Mouse (Mus musculus) spleen, postnatal 14 days (tissue): ENCODE results near the gene Plk4.
A peak's percentile ranks its signal among the peaks of the same experiment; 100 is the strongest.
"Not testable (repeated sequence)": the region's sequence is repeated elsewhere in the genome, so short reads cannot be mapped to it uniquely, and the experiment has no call there.

ENCODE experiments used
- DNase-seq, 2 experiments: peaks; one replicate each; pipeline ENCODE4 v3.0.0; 2021 to 2022; ENCODE audit warnings: low spot score in 2 of 2

Gene Plk4

DNA sequence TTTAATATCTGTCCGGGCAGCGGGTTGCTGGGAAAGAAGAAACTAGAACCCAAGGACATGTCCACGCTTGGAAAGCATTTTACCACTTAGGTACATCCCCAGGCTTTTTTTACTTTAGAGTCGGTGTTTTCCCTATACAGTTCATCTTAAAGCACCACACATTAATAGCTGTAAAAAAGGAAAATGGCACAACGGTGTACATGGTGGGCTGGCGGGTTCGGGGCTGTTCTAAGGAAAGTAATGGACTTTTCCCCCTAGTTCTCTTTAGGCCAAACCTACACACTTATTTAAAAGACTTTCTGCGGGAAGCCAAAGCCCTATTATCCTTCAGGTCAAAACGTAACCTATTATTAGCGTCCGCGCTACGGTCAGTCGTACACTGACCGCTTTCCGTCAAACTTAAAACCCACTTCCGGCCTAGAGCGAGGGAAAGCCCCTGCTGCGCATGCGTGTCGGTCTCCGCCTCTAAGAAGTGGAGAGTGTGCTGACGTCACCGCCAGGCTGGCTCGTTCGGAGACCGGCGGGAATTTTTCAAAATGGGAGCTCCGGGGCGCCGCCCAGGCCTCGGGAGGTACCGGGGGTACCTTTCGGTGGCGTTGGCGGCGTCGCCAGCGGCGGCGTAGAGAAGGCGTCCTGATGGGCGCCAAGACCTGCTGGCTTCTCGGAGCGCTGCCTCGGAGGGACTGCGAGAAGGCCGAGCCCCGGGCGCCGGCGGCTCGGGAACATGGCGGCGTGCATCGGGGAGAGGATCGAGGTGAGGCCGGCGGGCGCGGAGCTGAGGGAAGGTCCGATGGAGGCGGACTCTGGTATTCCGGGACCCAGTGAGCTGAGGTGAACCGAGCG, at the start of gene Plk4:
Gene Plk4, plus strand, starts transcription at position 490 of the 843 bp plus-strand sequence.
- DNase-seq: peak; percentile 93 to 95

DNA sequence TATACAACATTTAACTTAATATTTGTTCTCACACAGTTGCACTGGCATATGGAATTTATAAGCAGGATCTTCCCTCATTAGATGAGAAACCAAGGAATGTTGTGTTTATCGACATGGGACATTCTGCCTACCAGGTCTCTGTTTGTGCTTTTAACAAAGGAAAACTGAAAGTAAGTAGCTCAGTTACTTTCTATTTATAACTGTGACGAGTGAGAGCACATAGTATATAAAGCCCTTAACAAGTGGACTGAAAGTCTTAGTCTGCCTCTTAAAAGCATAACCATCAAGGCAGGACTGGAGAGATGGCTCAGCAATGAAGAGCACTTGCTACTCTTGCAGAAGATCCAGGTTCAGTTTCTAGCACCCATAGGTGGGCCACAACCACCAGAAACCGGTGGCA, 39.1 kb upstream of the Plk4 start:
- no peak for DNase-seq

DNA sequence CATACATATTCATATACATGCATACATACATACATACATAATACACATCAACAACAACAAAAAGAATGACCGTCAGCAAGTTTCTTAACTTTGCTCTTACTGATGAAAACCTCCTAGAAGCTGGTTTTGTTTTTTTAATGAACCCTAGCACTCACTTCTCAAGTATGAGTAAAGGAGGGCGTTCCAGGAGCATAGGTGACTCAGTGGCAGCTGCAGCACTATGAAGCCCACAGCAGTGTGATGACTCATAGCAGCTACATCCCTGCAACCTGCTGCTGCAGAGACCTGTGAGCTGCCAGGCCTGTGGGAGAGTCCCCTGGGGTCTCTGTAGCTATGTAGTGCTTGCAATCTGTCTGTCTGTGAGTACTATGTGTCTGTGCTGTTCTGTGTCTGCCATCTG, 38.5 kb upstream of the Plk4 start:
- no peak for DNase-seq

DNA sequence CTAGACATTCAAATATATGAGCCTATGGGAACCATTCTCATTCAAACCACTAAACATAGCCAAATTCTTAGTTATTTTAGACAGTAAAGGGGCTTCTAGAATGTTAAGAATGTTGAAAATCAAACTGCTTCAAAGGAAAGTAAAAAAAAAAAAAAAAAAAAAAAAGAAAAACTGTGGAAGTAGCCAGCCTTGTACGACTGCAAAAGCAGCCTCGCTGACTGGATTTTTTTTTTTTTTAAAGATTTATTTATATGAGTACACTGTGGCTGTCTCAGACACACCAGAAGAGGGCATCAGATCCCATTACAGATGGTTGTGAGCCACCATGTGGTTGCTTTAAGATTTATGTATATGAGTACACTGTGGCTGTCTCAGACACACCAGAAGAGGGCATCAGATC, 6.0 kb upstream of the Plk4 start:
- DNase-seq: no peak

DNA sequence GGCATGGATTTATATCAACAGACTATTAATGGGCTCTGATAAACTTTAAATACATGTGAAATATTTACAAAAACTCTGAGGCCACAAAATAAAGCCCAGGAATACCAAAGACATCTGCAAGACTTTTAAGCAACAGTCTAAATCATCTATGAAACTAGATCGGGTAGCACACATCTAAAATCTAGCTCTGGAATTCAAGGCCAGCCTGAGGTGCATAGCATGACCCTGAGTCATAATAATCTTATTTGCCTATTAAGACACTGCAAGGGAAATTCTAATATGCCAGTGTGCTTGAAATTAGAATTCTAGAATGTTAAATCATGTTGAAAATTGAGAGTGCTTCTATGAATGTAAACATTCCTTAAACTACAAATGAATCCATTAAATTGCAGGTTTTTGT, 1.8 kb upstream of the Plk4 start:
- no peak for DNase-seq

DNA sequence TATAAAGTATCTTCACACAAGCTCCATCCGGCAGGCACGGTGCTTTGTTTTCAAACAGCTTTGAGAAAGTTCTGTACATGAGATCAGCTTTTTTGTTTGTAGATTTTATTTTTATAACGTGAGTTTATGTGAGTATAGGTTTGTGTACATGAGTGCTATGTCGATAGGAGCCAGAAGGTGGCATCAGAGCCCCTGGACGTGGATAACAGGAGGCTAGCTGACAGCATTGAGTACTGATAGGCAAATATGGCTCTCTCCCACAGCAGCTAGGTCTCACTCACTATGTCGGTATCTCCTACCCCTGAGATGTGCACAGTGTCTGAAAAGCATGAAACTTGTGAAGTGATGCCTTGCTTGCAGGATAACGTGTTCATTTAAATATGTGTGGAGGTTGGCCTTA, 1.3 kb upstream of the Plk4 start:
- peak; percentile 35 to 66 for DNase-seq

DNA sequence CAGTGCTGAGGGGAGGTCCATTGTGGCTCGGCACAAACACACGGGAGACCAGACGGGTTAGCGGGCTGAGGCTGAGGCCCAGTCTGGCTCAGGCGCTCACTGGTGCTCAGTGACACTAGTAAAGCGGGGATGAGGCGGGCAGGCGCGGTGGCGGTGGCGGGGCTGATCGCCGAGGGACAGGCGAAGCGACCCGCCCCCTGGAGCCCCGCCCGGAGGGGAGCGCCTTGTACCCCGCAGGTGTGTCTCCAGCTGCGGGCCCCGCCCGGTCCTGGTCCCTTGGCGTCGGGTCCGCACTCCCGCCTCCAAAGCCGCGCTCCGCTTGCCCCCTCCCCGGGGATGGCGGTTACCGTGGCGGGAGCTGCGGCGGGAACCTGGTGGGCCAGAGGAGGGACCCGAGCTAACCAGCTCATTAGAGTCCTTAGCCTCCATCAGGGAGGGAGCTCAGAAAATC, 579 bp downstream of the Plk4 start:
- peak; percentile 58 to 63 for DNase-seq

DNA sequence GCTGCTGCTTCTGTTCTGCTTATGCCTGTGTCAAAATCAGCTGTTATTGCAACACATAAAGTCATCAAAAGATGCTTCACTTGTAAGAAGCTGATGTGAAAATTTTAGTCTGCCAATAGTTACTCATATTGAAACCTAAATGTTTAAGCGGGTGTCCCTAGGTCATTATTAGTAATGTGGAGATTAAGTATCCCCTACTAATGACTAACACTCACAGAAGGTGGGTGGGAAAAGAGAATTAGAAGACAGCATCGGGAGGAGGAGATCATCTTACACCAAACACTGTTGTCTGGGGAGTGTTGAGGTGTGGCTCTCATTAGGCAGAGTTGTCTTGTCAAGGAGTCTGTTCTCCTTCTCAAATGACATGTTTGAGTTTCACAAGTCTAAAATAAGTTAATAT, 7.1 kb downstream of the Plk4 start:
- DNase-seq: no peak

DNA sequence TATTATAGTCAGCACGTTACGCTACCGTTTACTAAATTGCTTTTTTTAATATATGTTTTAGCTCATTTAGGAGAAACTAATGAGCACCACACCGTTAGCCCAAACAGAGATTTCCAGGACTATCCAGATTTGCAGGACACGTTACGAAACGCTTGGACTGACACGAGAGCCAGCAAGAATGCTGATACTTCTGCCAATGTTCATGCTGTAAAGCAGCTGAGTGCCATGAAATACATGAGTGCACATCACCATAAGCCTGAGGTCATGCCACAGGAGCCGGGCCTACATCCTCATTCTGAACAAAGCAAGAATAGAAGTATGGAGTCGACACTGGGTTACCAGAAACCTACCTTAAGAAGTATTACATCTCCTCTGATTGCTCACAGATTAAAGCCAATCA, 8.9 kb downstream of the Plk4 start:
- no peak for DNase-seq

DNA sequence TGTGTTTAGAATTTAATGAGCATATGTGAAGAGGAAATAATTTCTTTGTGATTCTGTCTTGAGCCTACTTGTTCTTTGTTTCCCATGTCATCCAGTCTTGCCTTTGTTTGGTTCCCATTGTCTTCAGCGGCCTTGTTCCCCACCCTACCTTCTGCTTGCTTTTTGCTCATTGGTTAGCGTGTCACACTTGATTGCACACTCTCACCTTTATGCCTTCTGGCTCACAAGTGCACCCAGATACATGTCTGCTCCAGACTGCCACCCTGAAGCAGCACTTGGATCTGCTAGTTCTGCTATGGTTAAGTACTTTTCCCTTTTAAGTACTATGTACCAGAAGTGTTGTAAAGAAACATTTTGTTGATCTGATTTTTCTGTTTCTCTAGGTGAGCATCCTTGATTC, 10.1 kb downstream of the Plk4 start:
- no peak for DNase-seq

DNA sequence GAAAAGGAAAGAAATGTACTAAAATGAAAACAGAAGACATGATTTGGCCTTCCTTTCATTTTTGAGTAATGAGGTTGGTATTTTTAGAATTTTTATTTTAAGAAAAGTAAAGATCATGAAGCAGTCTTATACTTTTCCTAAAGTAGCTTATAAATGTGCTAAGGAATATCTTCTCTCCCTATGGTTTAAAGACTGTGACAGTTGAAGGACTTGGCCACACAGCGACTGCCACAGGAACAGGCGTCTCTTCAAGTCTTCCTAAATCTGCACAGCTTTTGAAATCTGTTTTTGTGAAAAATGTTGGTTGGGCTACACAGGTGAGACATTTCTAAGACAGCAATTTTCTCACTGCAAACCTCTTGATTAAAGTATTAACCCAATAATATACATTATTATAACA, 13.5 kb downstream of the Plk4 start:
- no peak for DNase-seq

DNA sequence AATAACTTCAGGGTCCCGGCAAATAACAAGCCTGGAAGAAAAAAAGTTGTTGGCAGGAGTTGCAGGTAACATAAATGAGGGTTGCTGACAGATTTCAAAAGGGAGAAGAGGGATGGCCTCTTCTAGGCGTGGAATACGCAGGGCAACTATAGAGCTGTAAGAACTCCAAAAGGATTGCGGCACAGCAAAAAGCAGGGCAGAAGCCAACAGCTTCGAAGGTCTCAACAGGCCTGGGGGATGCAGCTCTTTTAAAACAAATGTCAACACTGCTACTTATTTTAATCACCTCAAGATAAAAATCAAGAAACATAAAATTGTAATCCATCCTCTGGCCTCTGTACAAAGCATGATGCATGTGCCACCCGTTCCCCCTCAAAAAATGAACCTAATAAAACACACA, 45.7 kb downstream of the Plk4 start:
- not testable (repeated sequence) for DNase-seq

DNA sequence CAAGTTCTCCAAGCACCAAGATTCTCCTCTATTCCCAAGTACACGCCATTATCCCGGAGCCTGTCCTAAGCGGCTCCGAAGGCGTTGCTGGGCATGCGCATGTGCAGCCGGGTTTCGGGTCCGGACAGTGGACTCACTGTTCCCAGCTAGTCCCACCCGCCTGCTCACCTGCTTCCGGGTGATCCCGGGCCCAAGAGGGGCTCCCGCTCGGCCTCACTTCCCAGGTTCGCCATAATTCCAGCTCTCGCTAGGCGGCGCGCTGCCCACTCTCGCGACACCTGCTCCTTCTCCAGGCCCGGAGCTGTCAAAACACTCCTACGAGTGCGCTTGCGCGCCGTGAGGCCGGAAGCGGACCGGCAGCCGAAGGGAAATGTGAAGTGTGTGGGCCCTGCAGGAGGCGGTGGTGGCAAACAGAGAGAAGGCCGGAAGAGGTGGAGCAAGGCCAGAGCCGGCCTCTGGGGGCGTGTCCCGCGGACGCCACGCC, 46.7 kb downstream of the Plk4 start, which contains the start of gene Mfsd8:
Gene Mfsd8, minus strand, starts transcription at position 414 of the 484 bp plus-strand sequence.
- peak; percentile 86 to 88 for DNase-seq

DNA sequence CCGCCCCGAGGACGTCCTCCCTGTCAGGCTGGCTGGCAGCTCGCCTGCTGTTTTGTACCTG, 47.0 kb downstream of the Plk4 start, which contains the start of gene Abhd18:
Gene Abhd18, plus strand, starts transcription at position 14 of the 61 bp plus-strand sequence.
- not testable (repeated sequence) for DNase-seq

DNA sequence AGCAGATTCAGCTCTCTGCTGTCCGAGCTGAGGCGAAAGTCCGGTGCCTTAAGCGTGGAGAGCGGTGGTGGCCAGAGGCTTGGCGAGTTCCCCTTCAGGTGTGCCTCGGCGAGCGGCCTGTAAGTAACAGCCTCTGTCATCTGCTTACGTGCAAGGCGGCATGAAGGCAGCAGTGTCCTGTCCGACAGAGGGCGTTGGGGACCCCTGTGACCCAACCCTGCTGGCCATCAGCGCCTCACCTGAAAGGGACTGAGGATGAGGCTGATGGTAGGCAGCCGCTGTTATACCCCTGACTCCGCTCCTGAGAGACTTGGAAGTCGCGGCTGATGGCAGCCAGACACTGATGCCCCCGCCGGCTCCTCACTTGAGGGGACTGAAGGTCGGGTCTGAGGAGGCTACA, 47.2 kb downstream of the Plk4 start:
- peak; percentile 25 to 39 for DNase-seq

DNA sequence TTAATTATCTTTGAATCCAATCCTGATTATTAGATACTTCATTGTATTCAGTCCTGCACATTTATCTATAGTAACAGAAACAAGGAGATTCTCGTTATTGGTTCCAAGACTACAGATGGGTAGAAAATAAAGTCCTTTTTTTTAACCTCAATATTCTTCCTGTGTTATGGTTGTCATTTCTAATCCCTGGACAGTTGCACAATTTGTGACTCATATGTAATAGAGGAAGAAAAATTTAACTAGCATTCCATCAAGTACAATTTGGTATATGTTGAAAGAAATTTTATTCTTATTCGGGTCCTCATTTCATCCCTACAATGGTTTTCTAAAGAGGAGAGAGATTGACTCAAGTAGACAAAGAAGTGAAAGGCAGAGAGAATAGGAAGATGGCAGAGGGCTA, 48.1 kb downstream of the Plk4 start:
- not testable (repeated sequence) for DNase-seq

DNA sequence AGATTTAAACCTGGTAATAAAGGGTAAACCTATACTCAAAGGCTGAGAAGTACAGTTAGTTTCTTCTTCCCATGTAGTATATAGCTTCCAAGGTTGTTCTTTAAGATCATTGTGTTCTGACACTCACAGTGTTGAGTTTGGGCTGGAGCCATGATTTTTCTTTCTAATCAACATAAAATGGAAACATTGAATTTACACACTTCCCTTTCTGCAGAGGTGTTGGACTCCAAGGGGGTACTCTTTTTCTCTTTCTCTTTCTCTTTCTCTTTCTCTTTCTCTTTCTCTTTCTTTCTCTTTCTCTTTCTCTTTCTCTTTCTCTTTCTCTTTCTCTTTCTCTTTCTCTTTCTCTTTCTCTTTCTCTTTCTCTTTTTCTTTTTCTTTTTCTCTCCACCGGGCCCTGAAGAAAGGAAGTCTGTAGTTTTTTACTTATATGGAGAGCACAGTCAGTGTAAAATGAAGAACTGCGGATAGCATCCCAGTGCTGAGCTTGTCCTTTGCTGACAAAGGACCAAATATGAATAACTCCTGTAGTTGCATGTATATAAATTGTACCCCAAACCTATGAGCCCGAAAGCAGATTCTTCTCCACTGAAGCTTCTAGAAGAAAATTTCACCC, 53.4 kb downstream of the Plk4 start:
- not testable (repeated sequence) for DNase-seq
